Comparison of ENCODE assay signal across 36 mouse cellular contexts in the genomic region with DNA sequence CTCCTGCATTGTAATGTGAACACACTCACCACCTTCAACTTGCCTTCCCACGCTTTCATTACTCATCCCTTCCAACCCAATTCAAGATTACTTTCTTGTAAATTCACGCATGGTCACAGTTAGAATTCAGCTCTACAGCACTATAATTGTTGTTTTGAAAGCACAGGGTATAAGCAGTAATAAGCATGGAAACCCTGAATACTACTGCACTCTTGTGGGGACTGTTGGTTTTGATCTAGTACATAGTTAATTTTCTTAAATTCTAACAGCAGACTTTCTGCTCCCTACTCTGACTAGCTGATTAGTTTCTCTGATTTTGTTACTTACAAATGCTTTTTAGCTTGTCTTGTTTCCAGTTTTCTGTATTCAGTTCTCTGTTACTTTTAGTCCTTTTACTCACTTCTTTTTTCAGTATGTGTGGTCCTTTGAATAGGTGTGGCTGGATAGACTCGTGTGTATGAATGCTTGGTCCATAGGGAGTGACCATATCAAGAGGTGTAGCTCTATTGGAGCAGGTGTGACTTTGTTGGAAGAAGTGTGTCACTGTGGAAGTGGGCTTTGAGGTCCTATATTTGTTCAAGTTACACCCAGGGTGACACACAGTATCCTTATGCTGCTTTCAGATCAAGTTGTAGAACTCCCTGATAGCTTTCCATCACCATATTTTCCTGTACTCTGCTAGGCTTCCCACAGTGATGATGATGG. TPM values are rescaled to one million over a fixed set of nuclear protein-coding genes. Genes with fewer than 3 reads are reported as not detected.
"Had no signal": no experiment of that assay in that cellular context is flagged by ENCODE, and none has a peak within 500 bp of the region (broad histone marks: within the 10 kb centered on the region; RNA-seq: fewer than 3 reads in every experiment).

No protein-coding gene starts in this region.

- H3K9me3 ChIP-seq: heart, embryonic 10.5 days; heart, embryonic 12.5 days; hindbrain, embryonic 10.5 days; hindbrain, embryonic 12.5 days; intestine, embryonic 15.5 days; kidney, embryonic 15.5 days; limb, embryonic 13.5 days; limb, embryonic 15.5 days; liver, embryonic 13.5 days had no signal

- ATAC-seq: hindbrain, embryonic 16.5 days; inflammation-experienced regulatory T-cells, adult 6 months; intestine, embryonic 15.5 days; intestine, postnatal 0 days had no signal

- H3K27ac ChIP-seq: gastrocnemius, adult 2 months; heart, embryonic 10.5 days; hindbrain, embryonic 10.5 days; hindbrain, embryonic 12.5 days; hindbrain, embryonic 14.5 days; intestine, embryonic 15.5 days; kidney, embryonic 15.5 days; layer of hippocampus, adult 2 months; left cerebral cortex, adult 2 months; limb, embryonic 13.5 days; limb, embryonic 15.5 days; liver, embryonic 13.5 days had no signal

- H3K36me3 ChIP-seq: heart, embryonic 10.5 days; heart, embryonic 12.5 days; hindbrain, embryonic 10.5 days; hindbrain, embryonic 12.5 days; intestine, embryonic 15.5 days; kidney, embryonic 15.5 days; limb, embryonic 13.5 days; limb, embryonic 15.5 days; liver, embryonic 13.5 days had no signal

- H3K9ac ChIP-seq: heart, embryonic 12.5 days; hindbrain, embryonic 12.5 days; hindbrain, embryonic 14.5 days; intestine, embryonic 15.5 days; kidney, embryonic 15.5 days; limb, embryonic 13.5 days; limb, embryonic 15.5 days; liver, embryonic 13.5 days had no signal

- DNase-seq: gastrocnemius, adult 2 months; gastrocnemius, postnatal 10 days; gastrocnemius, postnatal 25 days; heart, adult 18-20 months; heart, postnatal 14 days; heart, postnatal 36 days; kidney, adult 18-20 months; kidney, adult 9 months; kidney, postnatal 10 days; kidney, postnatal 25 days; kidney, postnatal 4 days; left cerebral cortex, postnatal 4 days; liver, embryonic 13.5 days had no signal

- H3K4me2 ChIP-seq: heart, embryonic 12.5 days; hindbrain, embryonic 12.5 days; hindbrain, embryonic 14.5 days; intestine, embryonic 15.5 days; kidney, embryonic 15.5 days; limb, embryonic 13.5 days; limb, embryonic 15.5 days; liver, embryonic 13.5 days had no signal

- H3K4me3 ChIP-seq: gastrocnemius, adult 2 months; heart, embryonic 10.5 days; heart, embryonic 12.5 days; hindbrain, embryonic 10.5 days; hindbrain, embryonic 12.5 days; intestine, embryonic 15.5 days; kidney, embryonic 15.5 days; layer of hippocampus, adult 2 months; left cerebral cortex, adult 2 months; limb, embryonic 13.5 days; limb, embryonic 15.5 days; liver, embryonic 13.5 days had no signal

- H3K4me1 ChIP-seq: heart, embryonic 10.5 days; heart, embryonic 12.5 days; hindbrain, embryonic 10.5 days; hindbrain, embryonic 12.5 days; intestine, embryonic 15.5 days; kidney, embryonic 15.5 days; limb, embryonic 13.5 days; limb, embryonic 15.5 days; liver, embryonic 13.5 days had no signal

- H3K27me3 ChIP-seq: heart, embryonic 12.5 days; hindbrain, embryonic 12.5 days; intestine, embryonic 15.5 days; kidney, embryonic 15.5 days; limb, embryonic 13.5 days; limb, embryonic 15.5 days; liver, embryonic 13.5 days had no signal

RNA-seq across cellular contexts. Expression of a gene that starts 9.9 kb away (rescaled TPM):
- total RNA-seq: gastrocnemius, adult 2 months; gastrocnemius, postnatal 10 days; gastrocnemius, postnatal 25 days; gastrocnemius, postnatal 4 days; granulocyte monocyte progenitor cell, adult 5-6 weeks; heart, adult 18-20 months; heart, adult 8-10 months; heart, postnatal 14 days; heart, postnatal 36 days; layer of hippocampus, adult 2 months; layer of hippocampus, postnatal 10 days; layer of hippocampus, postnatal 25 days; left cerebral cortex, adult 2 months; left cerebral cortex, postnatal 25 days; left cerebral cortex, postnatal 4 days; liver, adult 2 months had no signal
- polyA plus RNA-seq: heart, embryonic 10.5 days; heart, embryonic 12.5 days; heart, embryonic 14.5 days; hindbrain, embryonic 10.5 days; hindbrain, embryonic 12.5 days; hindbrain, embryonic 14.5 days; hindbrain, embryonic 16.5 days; inflammation-experienced regulatory T-cells, adult 6 months; limb, embryonic 11.5 days; limb, embryonic 13.5 days; limb, embryonic 15.5 days; liver, adult 2 months; liver, embryonic 13.5 days had no signal
